Mouse (Mus musculus) bone marrow macrophage, adult 2 months (primary cell): ENCODE data around the gene Aldh16a1. TPM values are rescaled to one million over a fixed set of nuclear protein-coding genes. Genes with fewer than 3 reads are reported as not detected.
A peak's percentile ranks its signal among the peaks of the same experiment; 100 is the strongest.

Source experiments
- H3K27ac ChIP-seq: 2 replicates; pipeline ENCODE4 v1.5.1; 2012; ENCODE audit warnings: low read depth, low read length; ENCODE audit not compliant: insufficient read depth
- H3K4me1 ChIP-seq: 2 replicates; pipeline ENCODE4 v1.6.1; 2012; ENCODE audit warnings: low read length; ENCODE audit not compliant: control insufficient read depth, insufficient read depth
- H3K4me3 ChIP-seq: 2 replicates; pipeline ENCODE4 v1.5.1; 2012; ENCODE audit warnings: mild to moderate bottlenecking, low read length, moderate library complexity; ENCODE audit not compliant: insufficient read depth
- CTCF ChIP-seq: IDR thresholded peaks from 2 replicates; pipeline ENCODE4 v1.5.1; 2012; ENCODE audit warnings: low read depth, mild to moderate bottlenecking, low read length, moderate library complexity
- POLR2A ChIP-seq: IDR thresholded peaks from 2 replicates; pipeline ENCODE4 v1.6.1; 2012; ENCODE audit warnings: mild to moderate bottlenecking, low read depth, low read length, borderline replicate concordance
- polyA plus RNA-seq: library from polyadenylated mRNA; stranded (reverse); fragments of >200 nt; gene quantifications from 2 replicates; pipeline ENCODE4 v1.2.4, GENCODE M21; 2012; ENCODE audit not compliant: missing spikeins, insufficient read depth, insufficient read length

Gene Aldh16a1
- polyA plus RNA-seq, 1 experiment, result 89.0 TPM

- Histone ChIP-seq H3K27ac (no peak overlapping the region), H3K4me3 (no peak overlapping the region), H3K4me1 (peaks cover 8% of the 10 kb centered on the region)
- no peak for TF ChIP-seq CTCF
Measured at GRCm38 (mm10) chr7:45137171-45138006, 17.0 kb downstream of the Aldh16a1 start.

GRCm38 (mm10) chr7:45135993-45136567 lies 18.3 kb downstream of the Aldh16a1 start, which contains the start of the genes Gm45713 and Flt3l:
Gene Gm45713, minus strand, starts transcription at chr7:45136231.
Gene Flt3l, minus strand, starts transcription at chr7:45136432.
- TF ChIP-seq CTCF (peak; percentile 76), POLR2A (no peak)
- Histone ChIP-seq H3K4me3 (peak within 1 kb of the TSS; percentile 65), H3K27ac (no peak within 1 kb of the TSS), H3K4me1 (no peaks in the 10 kb centered on the region; the same call in 1 of the 2 replicates)

GRCm38 (mm10) chr7:45135370-45135769 lies 19.0 kb downstream of the Aldh16a1 start:
- H3K4me3 ChIP-seq, result peak overlapping the region; percentile 65; the same call in 1 of the 2 replicates
- H3K4me1 ChIP-seq, result no peaks in the 10 kb centered on the region; the same call in none of the 2 replicates
- H3K27ac ChIP-seq, result no peak overlapping the region
- no peak for TF ChIP-seq CTCF
- TF ChIP-seq POLR2A, result no peak

GRCm38 (mm10) chr7:45134544-45135026 lies 19.8 kb downstream of the Aldh16a1 start:
- H3K4me1 ChIP-seq, result peaks cover 6% of the 10 kb centered on the region
- H3K27ac ChIP-seq, result no peak overlapping the region
- H3K4me3 ChIP-seq, result no peak overlapping the region
- TF ChIP-seq CTCF, result no peak
- TF ChIP-seq POLR2A, result no peak

GRCm38 (mm10) chr7:45133446-45134159 lies 20.8 kb downstream of the Aldh16a1 start:
- no peak overlapping the region for H3K4me3 ChIP-seq
- peaks cover 6% of the 10 kb centered on the region for H3K4me1 ChIP-seq
- TF ChIP-seq POLR2A (no peak), CTCF (no peak)
- no peak overlapping the region for H3K27ac ChIP-seq

- TF ChIP-seq CTCF (no peak), POLR2A (no peak)
- H3K27ac ChIP-seq, result no peak overlapping the region
- peaks cover 6% of the 10 kb centered on the region for H3K4me1 ChIP-seq
- no peak overlapping the region for H3K4me3 ChIP-seq
Measured at GRCm38 (mm10) chr7:45131850-45132249, 22.5 kb downstream of the Aldh16a1 start.

GRCm38 (mm10) chr7:45129776-45130512 lies 24.4 kb downstream of the Aldh16a1 start:
- Histone ChIP-seq H3K27ac (peak overlapping the region; percentile 86), H3K4me1 (peaks cover 10% of the 10 kb centered on the region), H3K4me3 (peak overlapping the region; percentile 70)
- TF ChIP-seq POLR2A, result no peak
- no peak for TF ChIP-seq CTCF

- TF ChIP-seq CTCF (no peak), POLR2A (no peak; the same call in 1 of the 2 replicates)
- Histone ChIP-seq H3K4me3 (peak overlapping the region; percentile 70), H3K27ac (peak overlapping the region; percentile 86), H3K4me1 (peaks cover 12% of the 10 kb centered on the region)
Measured at GRCm38 (mm10) chr7:45129318-45129717, 25.1 kb downstream of the Aldh16a1 start.
